Mouse (Mus musculus) CH12.LX (cell line): ENCODE data around the gene Tmem206.

Experiments used
- CHD1 ChIP-seq: IDR thresholded peaks from 2 replicates; pipeline ENCODE4 v1.6.1; 2012; ENCODE audit warnings: low read depth, low read length, improper control_type of control experiment, inconsistent platforms
- CTCF ChIP-seq, 2 experiments: IDR thresholded peaks in 1 of 2; conservative IDR thresholded peaks in 1 of 2; 2 replicates each; pipeline ENCODE4 v1.5.1; 2011 to 2012; ENCODE audit warnings: low read depth in 2 of 2, low read length in 2 of 2, improper control_type of control experiment in 1 of 2, inconsistent platforms in 1 of 2, mild to moderate bottlenecking in 1 of 2, moderate library complexity in 1 of 2
- ELF1 ChIP-seq: IDR thresholded peaks from 2 replicates; pipeline ENCODE4 v1.6.1; 2014; ENCODE audit warnings: low read depth, mild to moderate bottlenecking, inconsistent platforms, low read length, improper control_type of control experiment
- EP300 ChIP-seq: IDR thresholded peaks from 2 replicates; pipeline ENCODE4 v1.6.1; 2011; ENCODE audit warnings: low read length, improper control_type of control experiment
- GABPA ChIP-seq: IDR thresholded peaks from 2 replicates; pipeline ENCODE4 v1.6.1; 2012; ENCODE audit warnings: low read depth, low read length, improper control_type of control experiment, inconsistent platforms; ENCODE audit not compliant: insufficient replicate concordance
- HCFC1 ChIP-seq: IDR thresholded peaks from 2 replicates; pipeline ENCODE4 v1.6.1; 2012; ENCODE audit warnings: low read depth, mild to moderate bottlenecking, inconsistent platforms, low read length, improper control_type of control experiment
- MAX ChIP-seq: IDR thresholded peaks from 2 replicates; pipeline ENCODE4 v1.6.1; 2011; ENCODE audit warnings: low read length, improper control_type of control experiment
- MYC ChIP-seq: IDR thresholded peaks from 2 replicates; pipeline ENCODE4 v1.6.1; 2011; ENCODE audit warnings: low read depth, mild to moderate bottlenecking, improper control_type of control experiment, low read length
- POLR2A ChIP-seq: IDR thresholded peaks from 2 replicates; pipeline ENCODE4 v1.6.1; 2011; ENCODE audit warnings: low read depth, mild to moderate bottlenecking, improper control_type of control experiment, low read length
- TCF12 ChIP-seq: IDR thresholded peaks from 2 replicates; pipeline ENCODE4 v1.6.1; 2014; ENCODE audit warnings: low read depth, mild to moderate bottlenecking, inconsistent platforms, low read length, improper control_type of control experiment
- UBTF ChIP-seq: IDR thresholded peaks from 2 replicates; pipeline ENCODE4 v1.6.1; 2012; ENCODE audit warnings: low read depth, mild to moderate bottlenecking, inconsistent platforms, low read length, improper control_type of control experiment, moderate library complexity
- ZKSCAN1 ChIP-seq: IDR thresholded peaks from 2 replicates; pipeline ENCODE4 v1.6.1; 2012; ENCODE audit warnings: low read depth, inconsistent platforms, low read length, improper control_type of control experiment, borderline replicate concordance
- ZMIZ1 ChIP-seq: IDR thresholded peaks from 2 replicates; pipeline ENCODE4 v1.6.1; 2012; ENCODE audit warnings: low read depth, mild to moderate bottlenecking, inconsistent platforms, low read length, improper control_type of control experiment
- ZNF384 ChIP-seq: IDR thresholded peaks from 2 replicates; pipeline ENCODE4 v1.6.1; 2012; ENCODE audit warnings: low read depth, low read length, improper control_type of control experiment, inconsistent platforms

GRCm38 (mm10) chr1:191353836-191354235, 28.1 kb downstream of the Tmem206 start:
- TF ChIP-seq CTCF (conservative IDR thresholded peaks at IDR 0.05 in 1 of 2, IDR thresholded peaks at IDR 0.05 in 1 of 2; ENCODE audit: low read depth in 2 of 2, low read length in 2 of 2) (no peak), ZMIZ1 (no peak), ELF1 (no peak), ZKSCAN1 (no peak), ZNF384 (no peak), UBTF (no peak), POLR2A (no peak), MYC (no peak), HCFC1 (no peak), EP300 (no peak), MAX (no peak), GABPA (no peak), CHD1 (no peak), TCF12 (no peak)
